Mouse (Mus musculus): ENCODE results near the gene Top1.

The Top1 gene

GRCm38 (mm10) chr2:160645614-160646137 lies at the start of gene Top1:
TSS of gene Top1 (plus strand) at chr2:160645888.
- DNase-seq (ENCODE audit: low read depth, low spot score): peak; percentile 100

GRCm38 (mm10) chr2:160597582-160598281 lies 48.0 kb upstream of the Top1 start:
- peak; percentile 69 for DNase-seq (ENCODE audit: low read depth, low spot score)

- DNase-seq (ENCODE audit: low read depth, low spot score): peak; percentile 32
These were observed 43.9 kb upstream of the Top1 start for GRCm38 (mm10) chr2:160601805-160602204.

GRCm38 (mm10) chr2:160603154-160603933 lies 42.3 kb upstream of the Top1 start:
- DNase-seq (ENCODE audit: low read depth, low spot score): no peak

GRCm38 (mm10) chr2:160610012-160610411 lies 35.7 kb upstream of the Top1 start:
- DNase-seq (ENCODE audit: low read depth, low spot score): no peak

- no peak for DNase-seq (ENCODE audit: low read depth, low spot score)
These were observed 32.3 kb upstream of the Top1 start for GRCm38 (mm10) chr2:160613186-160613919.

- no peak for DNase-seq (ENCODE audit: low read depth, low spot score)
These were observed 27.9 kb upstream of the Top1 start for GRCm38 (mm10) chr2:160617741-160618140.

GRCm38 (mm10) chr2:160618619-160619220 lies 27.0 kb upstream of the Top1 start:
- DNase-seq (ENCODE audit: low read depth, low spot score): no peak

- no peak for DNase-seq (ENCODE audit: low read depth, low spot score)
These were observed 26.4 kb upstream of the Top1 start for GRCm38 (mm10) chr2:160619300-160619699.

GRCm38 (mm10) chr2:160619831-160620230 lies 25.9 kb upstream of the Top1 start:
- DNase-seq (ENCODE audit: low read depth, low spot score): peak; percentile 81

- DNase-seq (ENCODE audit: low read depth, low spot score): no peak
These were observed 25.3 kb upstream of the Top1 start for GRCm38 (mm10) chr2:160620279-160620963.

- peak; percentile 96 for DNase-seq (ENCODE audit: low read depth, low spot score)
These were observed 24.7 kb upstream of the Top1 start for GRCm38 (mm10) chr2:160621001-160621448.

GRCm38 (mm10) chr2:160621661-160622211 lies 24.0 kb upstream of the Top1 start:
- peak; percentile 89 for DNase-seq (ENCODE audit: low read depth, low spot score)

GRCm38 (mm10) chr2:160622646-160623045 lies 23.0 kb upstream of the Top1 start:
- no peak for DNase-seq (ENCODE audit: low read depth, low spot score)

- DNase-seq (ENCODE audit: low read depth, low spot score): no peak
These were observed 21.9 kb upstream of the Top1 start for GRCm38 (mm10) chr2:160623745-160624144.

- no peak for DNase-seq (ENCODE audit: low read depth, low spot score)
These were observed 18.3 kb upstream of the Top1 start for GRCm38 (mm10) chr2:160627207-160628025.

GRCm38 (mm10) chr2:160628055-160628454 lies 17.6 kb upstream of the Top1 start:
- no peak for DNase-seq (ENCODE audit: low read depth, low spot score)

- DNase-seq (ENCODE audit: low read depth, low spot score): no peak
These were observed 16.8 kb upstream of the Top1 start for GRCm38 (mm10) chr2:160628666-160629527.

- DNase-seq (ENCODE audit: low read depth, low spot score): no peak
These were observed 16.2 kb upstream of the Top1 start for GRCm38 (mm10) chr2:160629528-160629830.
